Mouse (Mus musculus) heart, postnatal 0 days (tissue): ENCODE results near the gene Dennd2a. TPM values are rescaled to one million over a fixed set of nuclear protein-coding genes. Genes with fewer than 3 reads are reported as not detected.
A peak's percentile ranks its signal among the peaks of the same experiment; 100 is the strongest.

Source experiments
- ATAC-seq: fragments of 200-750 bp; cut with Nextera tagmentation; 2 replicates; pipeline ENCODE4 v1.8.0; 2017; ENCODE audit warnings: low read depth, moderate number of reproducible peaks, moderate library complexity; ENCODE audit not compliant: insufficient read depth
- DNase-seq: peaks from one replicate; pipeline ENCODE4 v3.0.0-alpha.2; 2016; ENCODE audit warnings: low spot score
- H3K27ac ChIP-seq: fragments of 300-500 bp; sonication (generic); 2 replicates; pipeline ENCODE4 v1.5.1; 2014; ENCODE audit warnings: low read depth, mild to moderate bottlenecking
- H3K27me3 ChIP-seq: fragments of 300-500 bp; sonication (generic); 2 replicates; pipeline ENCODE4 v1.6.1; 2014; ENCODE audit warnings: low read length, mixed read lengths; ENCODE audit not compliant: control insufficient read depth, insufficient read depth
- H3K36me3 ChIP-seq: fragments of 300-500 bp; sonication (generic); replicated peaks from 2 replicates; pipeline ENCODE4 v1.6.1; 2014; ENCODE audit warnings: low read length, mixed read lengths; ENCODE audit not compliant: control insufficient read depth, insufficient read depth
- H3K4me1 ChIP-seq: fragments of 300-500 bp; sonication (generic); 2 replicates; pipeline ENCODE4 v1.6.1; 2014; ENCODE audit warnings: antibody characterized with exemption; ENCODE audit not compliant: control insufficient read depth, insufficient read depth
- H3K4me2 ChIP-seq: fragments of 300-500 bp; sonication (generic); 2 replicates; pipeline ENCODE4 v1.6.1; 2014; ENCODE audit warnings: low read depth, mild to moderate bottlenecking, low read length, moderate library complexity
- H3K4me3 ChIP-seq: fragments of 300-500 bp; sonication (generic); 2 replicates; pipeline ENCODE4 v1.5.1; 2014; ENCODE audit warnings: low read depth, low read length
- H3K9ac ChIP-seq: fragments of 300-500 bp; sonication (generic); replicated peaks from 2 replicates; pipeline ENCODE4 v1.6.1; 2014; ENCODE audit warnings: low read depth, low read length, mixed read lengths
- H3K9me3 ChIP-seq: fragments of 300-500 bp; sonication (generic); replicated peaks from 2 replicates; pipeline ENCODE4 v1.6.1; 2016; ENCODE audit warnings: low read length; ENCODE audit not compliant: control insufficient read depth
- CTCF ChIP-seq: IDR thresholded peaks from 2 replicates; pipeline ENCODE4 v1.5.1; 2016; ENCODE audit warnings: antibody characterized with exemption, control low read depth, low read depth
- EP300 ChIP-seq: IDR thresholded peaks from 2 replicates; pipeline ENCODE4 v1.6.1; 2016; ENCODE audit warnings: antibody characterized with exemption, low read depth
- WGBS: fragments of 180-500 bp; shearing (Covaris S2); extraction: QIAGEN DNeasy Blood & Tissue Kit; methylation state at CpG from one replicate; pipeline ENCODE4 v1.1.7; 2014; 5-methylcytosine and 5-hydroxymethylcytosine counted together
- polyA plus RNA-seq: library from polyadenylated mRNA; unstranded; fragments of >200 nt; fragmentation: Nextera tagmentation; extraction: Ambion mirVana; gene quantifications from 2 replicates; pipeline ENCODE4 v1.2.1, GENCODE M21; 2015
- total RNA-seq: library from RNA; depleted of rRNA; stranded (reverse); fragments of >200 nt; gene quantifications from 2 replicates; pipeline ENCODE4 v1.2.3, GENCODE M21; 2014; ENCODE audit warnings: low replicate concordance

Gene Dennd2a
- total and polyA plus RNA-seq, 2 experiments from 2014 or later, result 5.5 to 9.0 TPM

- ATAC-seq, result no peak
- Histone ChIP-seq H3K27me3 (no peaks in the 10 kb centered on the region), H3K4me1 (no peaks in the 10 kb centered on the region), H3K9me3 (no peaks in the 10 kb centered on the region), H3K9ac (no peak overlapping the region), H3K36me3 (no peaks in the 10 kb centered on the region), H3K4me2 (no peak overlapping the region), H3K27ac (no peak overlapping the region), H3K4me3 (no peak overlapping the region)
- no peak for TF ChIP-seq CTCF
- TF ChIP-seq EP300, result no peak
- WGBS, result 22% methylated on average over 1 of the region's 1 CpGs
- no peak for DNase-seq
Observed at GRCm38 (mm10) chr6:39536621-39537020, 21.0 kb downstream of the Dennd2a start.

- no peaks in the 10 kb centered on the region for H3K9me3 ChIP-seq
- H3K4me1 ChIP-seq, result no peaks in the 10 kb centered on the region
- H3K4me2 ChIP-seq, result no peak overlapping the region
- TF ChIP-seq EP300, result no peak
- no peak for TF ChIP-seq CTCF
- H3K27me3 ChIP-seq, result no peaks in the 10 kb centered on the region
- no peaks in the 10 kb centered on the region for H3K36me3 ChIP-seq
- no peak overlapping the region for H3K27ac ChIP-seq
- no peak overlapping the region for H3K4me3 ChIP-seq
- DNase-seq (no peak), ATAC-seq (no peak)
- no peak overlapping the region for H3K9ac ChIP-seq
Observed at GRCm38 (mm10) chr6:39534944-39535343, 22.7 kb downstream of the Dennd2a start.

DNA sequence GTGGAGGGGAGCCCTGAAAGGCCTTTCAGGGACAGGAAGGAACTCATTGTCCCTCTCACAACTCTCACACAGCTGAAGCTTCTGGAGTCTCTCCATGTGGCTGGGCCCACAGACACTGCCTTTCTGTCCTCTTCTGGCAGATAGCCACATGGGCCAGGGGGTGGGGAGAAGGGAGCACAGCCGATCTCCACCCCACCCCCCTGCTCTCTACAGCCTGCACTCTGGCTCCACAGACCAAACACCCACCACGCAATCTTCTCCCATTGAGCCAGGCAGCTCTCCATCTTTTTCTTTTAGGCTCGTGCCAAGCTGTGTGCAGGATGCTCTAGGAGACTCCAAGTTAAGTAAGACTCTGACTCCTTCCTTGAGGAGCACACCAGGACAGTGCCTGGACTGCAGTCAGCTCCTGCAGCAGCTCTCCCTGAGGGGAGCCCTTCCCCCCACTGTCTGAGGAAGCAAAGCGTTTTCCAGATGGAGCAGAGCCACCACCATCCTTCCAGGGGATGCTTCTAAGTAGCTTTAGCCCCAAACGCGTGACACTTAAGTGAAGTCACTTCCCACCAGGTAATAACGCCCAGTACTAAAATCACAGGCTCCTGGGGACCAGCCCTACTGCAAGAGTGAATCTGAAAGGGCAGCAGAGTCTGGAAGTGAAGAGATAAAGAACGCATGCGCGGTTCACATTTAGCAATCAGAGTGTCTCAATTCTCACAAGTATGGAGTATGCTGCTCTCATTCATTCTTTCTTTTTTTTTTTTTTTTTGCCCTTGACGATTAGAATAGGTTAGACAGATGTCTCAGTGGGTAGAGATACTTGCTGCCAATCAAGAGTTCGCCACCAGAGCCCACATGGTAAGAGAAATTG is 28.8 kb downstream of the Dennd2a start:
- peak; percentile 78 for ATAC-seq
- Histone ChIP-seq H3K9me3 (no peaks in the 10 kb centered on the region), H3K27ac (peak overlapping the region; percentile 66), H3K4me3 (no peak overlapping the region), H3K9ac (no peak overlapping the region), H3K4me2 (0 out of 2 replicates have a peak overlapping the region, but pooled peaks have one; percentile 1), H3K36me3 (no peaks in the 10 kb centered on the region), H3K27me3 (no peaks in the 10 kb centered on the region), H3K4me1 (0 out of 2 replicates have a peak, but pooled peaks cover 12% of the 10 kb centered on the region)
- 19% methylated on average over 12 of the region's 12 CpGs for WGBS
- TF ChIP-seq CTCF (no peak), EP300 (no peak)
- DNase-seq, result peak; percentile 31

- H3K4me2 ChIP-seq, result no peak overlapping the region
- no peak overlapping the region for H3K9ac ChIP-seq
- no peaks in the 10 kb centered on the region for H3K9me3 ChIP-seq
- H3K4me3 ChIP-seq, result no peak overlapping the region
- 70% methylated on average over 4 of the region's 4 CpGs for WGBS
- DNase-seq (no peak), ATAC-seq (no peak)
- H3K27ac ChIP-seq, result no peak overlapping the region
- H3K4me1 ChIP-seq, result 0 out of 2 replicates have a peak, but pooled peaks cover 12% of the 10 kb centered on the region
- 0 out of 2 replicates have a peak, but pooled peaks cover 2% of the 10 kb centered on the region for H3K36me3 ChIP-seq
- H3K27me3 ChIP-seq, result no peaks in the 10 kb centered on the region
- TF ChIP-seq CTCF (no peak), EP300 (no peak)
Observed at GRCm38 (mm10) chr6:39527811-39528210, 29.9 kb downstream of the Dennd2a start.

- no peak for DNase-seq
- Histone ChIP-seq H3K4me3 (no peak overlapping the region), H3K9ac (no peak overlapping the region), H3K9me3 (no peaks in the 10 kb centered on the region), H3K27ac (no peak overlapping the region), H3K4me2 (no peak overlapping the region), H3K36me3 (0 out of 2 replicates have a peak, but pooled peaks cover 7% of the 10 kb centered on the region), H3K4me1 (0 out of 2 replicates have a peak, but pooled peaks cover 12% of the 10 kb centered on the region), H3K27me3 (no peaks in the 10 kb centered on the region)
- 74% methylated on average over 7 of the region's 7 CpGs for WGBS
- TF ChIP-seq CTCF (no peak), EP300 (no peak)
- ATAC-seq, result no peak
Observed at GRCm38 (mm10) chr6:39527337-39527784, 30.3 kb downstream of the Dennd2a start.
